Mouse (Mus musculus) heart, adult 2 months (tissue): ENCODE results near the gene Wars.

Experiments used
- CTCF ChIP-seq: fragments of 200-600 bp; IDR thresholded peaks from 2 replicates; pipeline ENCODE4 v1.8.1; 2022; ENCODE audit warnings: antibody characterized with exemption, mild to moderate bottlenecking, moderate library complexity
- POLR2A ChIP-seq: fragments of 200-500 bp; IDR thresholded peaks from 2 replicates; pipeline ENCODE4 v1.6.1; 2011; ENCODE audit warnings: mild to moderate bottlenecking, low read depth, low read length, control low read depth; ENCODE audit not compliant: insufficient read depth

DNA sequence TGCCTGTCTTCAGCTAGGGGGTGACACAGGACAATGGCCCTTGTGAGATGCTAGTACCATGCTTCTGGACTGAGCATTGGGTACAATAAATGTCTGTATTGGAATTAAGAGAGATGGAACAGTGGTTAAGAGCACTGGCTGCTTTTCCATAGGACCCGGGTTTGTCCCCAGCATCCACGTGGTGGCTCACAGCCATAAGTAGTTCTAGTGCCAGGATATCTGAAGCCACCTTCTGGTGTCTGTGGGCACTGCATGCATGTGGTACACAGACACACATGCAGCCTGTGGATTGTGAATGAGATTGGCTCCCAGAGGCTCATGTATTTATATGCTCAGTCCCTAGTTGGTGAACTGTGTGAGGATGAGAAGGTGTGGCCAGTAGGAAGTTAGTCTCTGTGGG, 24.4 kb downstream of the Wars start:
- peak; percentile 53 for TF ChIP-seq CTCF
- no peak for TF ChIP-seq POLR2A
